Mouse (Mus musculus) heart, postnatal 36 days (tissue): ENCODE measurements around the gene P2rx4. TPM values are rescaled to one million over a fixed set of nuclear protein-coding genes. Genes with fewer than 3 reads are reported as not detected.
"Not testable (repeated sequence)": the region's sequence is repeated elsewhere in the genome, so short reads cannot be mapped to it uniquely, and the experiment has no call there.

ENCODE experiments used
- DNase-seq, 2 experiments: peaks; one replicate each; pipeline ENCODE4 v3.0.0; 2021 to 2022
- intact Hi-C: fragments of 180-260 bp; cut with DNase I; formaldehyde crosslinking; loops from one replicate; pipeline ENCODE4 v1.15.1; 2025
- total RNA-seq, 2 experiments: library from RNA; stranded (reverse); gene quantifications; 2 replicates each; pipeline ENCODE4 v1.2.3; 2021

P2rx4 gene
- 10 to 100 TPM; 18.9 to 20.5 TPM for total RNA-seq

- intact Hi-C loops, result loop anchor here (5.0 kb wide), 1 partner anchor 205 kb away; the partner anchor contains the start of gene Atp2a2
- DNase-seq, result peak; percentile 81 to 86
These were observed at the start of gene P2rx4 for GRCm38 (mm10) chr5:122707276-122708181. Gene P2rx4 (plus strand): TSS chr5:122707544.

- DNase-seq, result no peak
- intact Hi-C loops, result no loop called here
These were observed 44.8 kb upstream of the P2rx4 start for GRCm38 (mm10) chr5:122662501-122662900.

DNA sequence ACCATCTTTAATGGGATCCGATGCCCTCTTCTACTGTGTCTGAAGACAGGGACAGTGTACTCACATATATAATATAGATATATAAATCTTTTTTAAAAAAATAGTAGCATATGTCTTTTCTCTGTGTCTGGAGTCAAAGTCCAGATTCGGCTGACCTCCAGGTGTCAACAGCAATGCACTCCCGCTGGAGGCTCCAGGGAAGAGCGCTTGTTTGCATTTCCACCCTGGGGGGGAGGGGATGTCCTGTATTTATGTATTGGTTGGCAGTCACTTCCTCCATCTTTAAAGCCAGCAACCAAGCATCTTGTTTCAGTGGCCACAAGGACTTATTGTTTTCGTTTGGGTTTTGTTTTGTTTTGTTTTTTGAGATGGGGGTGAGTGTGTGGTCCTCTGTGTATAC lies 42.3 kb upstream of the P2rx4 start:
- no peak for DNase-seq
- intact Hi-C loops, result no loop called here

DNA sequence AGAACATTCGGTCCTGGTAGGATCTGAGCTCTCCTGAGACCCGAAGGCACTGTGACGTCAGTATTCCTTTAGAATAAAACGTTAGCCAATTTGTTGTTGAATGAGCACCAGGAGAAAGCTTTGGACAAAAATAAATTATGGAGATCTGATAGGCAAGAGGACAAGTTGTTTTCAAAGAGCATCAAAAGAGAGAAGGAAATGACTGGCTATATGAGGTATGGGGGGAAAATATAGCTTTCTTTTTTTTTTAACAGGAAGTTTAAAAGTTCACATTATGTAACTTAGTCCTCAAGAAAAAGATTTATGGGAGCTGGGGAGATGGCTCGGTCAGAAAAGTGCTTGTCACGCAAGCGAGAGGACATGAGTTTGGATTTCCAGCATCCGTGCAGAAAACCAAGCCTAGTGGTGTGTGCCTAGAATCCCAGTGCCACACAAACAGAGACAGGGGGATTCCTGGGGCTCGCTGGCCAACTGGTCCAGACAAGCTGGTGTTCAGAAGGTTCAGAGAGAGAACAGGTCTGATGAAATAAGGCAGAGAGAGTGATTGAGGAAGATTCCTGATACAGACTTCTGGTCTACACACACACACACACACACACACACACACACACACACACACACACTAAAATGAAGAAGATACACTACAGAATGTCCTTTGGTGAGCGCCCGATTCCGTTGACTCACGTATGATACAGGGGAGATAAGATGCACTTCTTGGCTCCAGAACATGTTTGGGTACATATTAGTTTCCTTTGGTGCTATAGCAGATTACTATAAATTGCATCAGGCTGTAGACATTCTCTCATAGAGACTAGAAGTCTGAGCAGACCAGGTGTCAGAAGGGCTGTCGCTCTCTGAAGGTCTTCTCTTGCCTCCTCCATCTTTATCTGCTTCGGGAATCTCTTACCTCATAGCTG lies 38.1 kb upstream of the P2rx4 start:
- intact Hi-C loops, result no loop called here
- no peak for DNase-seq

DNA sequence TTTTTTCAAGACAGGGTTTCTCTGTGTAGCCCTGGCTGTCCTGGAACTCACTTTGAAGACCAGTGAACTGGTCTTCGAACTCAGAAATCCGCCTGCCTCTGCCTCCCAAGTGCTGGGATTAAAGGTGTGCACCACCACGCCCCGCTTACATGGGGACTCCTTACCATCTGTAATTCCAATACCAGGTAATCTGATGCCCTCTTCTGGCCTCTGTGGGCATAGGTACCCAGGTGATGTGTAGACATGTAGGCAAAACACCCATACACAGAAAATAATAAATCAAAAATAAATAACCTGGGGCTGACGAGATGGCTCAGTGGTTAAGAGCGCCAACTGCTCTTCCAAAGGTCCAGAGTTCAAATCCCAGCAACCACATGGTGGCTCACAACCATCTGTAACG lies 35.7 kb upstream of the P2rx4 start:
- DNase-seq, intact Hi-C loops: not testable (repeated sequence)

GRCm38 (mm10) chr5:122672298-122672697 lies 35.0 kb upstream of the P2rx4 start:
- intact Hi-C loops, result no loop called here
- DNase-seq, result no peak

DNA sequence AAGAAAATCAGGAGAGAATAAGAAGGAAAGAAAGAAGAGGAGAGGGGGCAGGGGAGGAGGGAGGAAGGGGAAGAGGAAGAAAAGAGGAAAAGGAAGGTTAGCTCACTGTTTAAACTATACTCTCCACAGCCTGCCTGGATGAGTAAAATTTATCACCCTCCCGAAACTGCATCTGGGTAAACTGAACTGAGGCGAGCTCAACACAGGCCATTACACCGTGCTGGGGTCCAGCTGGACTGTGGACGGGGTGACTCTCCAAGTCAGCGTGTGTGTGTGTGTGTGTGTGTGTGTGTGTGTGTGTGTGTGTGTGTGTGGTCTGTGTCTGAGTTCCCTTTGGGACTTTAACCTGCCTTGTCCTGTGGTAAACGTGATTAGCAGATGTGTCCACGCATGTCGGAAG lies 31.3 kb upstream of the P2rx4 start:
- intact Hi-C loops, result no loop called here
- no peak for DNase-seq

- intact Hi-C loops, result no loop called here
- no peak for DNase-seq
These were observed 29.4 kb upstream of the P2rx4 start for GRCm38 (mm10) chr5:122677983-122678382.

GRCm38 (mm10) chr5:122679881-122680280 lies 27.5 kb upstream of the P2rx4 start:
- no peak for DNase-seq
- intact Hi-C loops, result no loop called here

DNA sequence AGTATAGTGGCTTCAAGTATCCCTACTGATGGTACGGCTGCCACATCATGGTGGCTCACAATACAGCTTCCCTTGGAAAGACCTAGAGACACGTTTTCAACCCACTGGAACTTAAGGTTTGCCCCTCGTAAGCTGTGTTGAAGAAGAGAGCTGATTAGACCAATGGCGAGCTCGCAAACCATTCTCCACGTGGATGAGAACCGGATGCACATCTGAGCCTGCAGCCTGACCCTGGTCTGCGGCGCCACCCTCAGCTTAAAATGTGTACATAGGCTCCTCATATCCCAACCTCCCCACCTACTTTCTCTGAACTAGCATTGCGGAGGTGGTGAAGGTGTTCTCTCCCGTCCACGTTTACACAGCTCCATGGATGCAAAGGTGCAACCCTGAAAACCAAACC lies 26.1 kb upstream of the P2rx4 start:
- DNase-seq, result no peak
- intact Hi-C loops, result no loop called here

DNA sequence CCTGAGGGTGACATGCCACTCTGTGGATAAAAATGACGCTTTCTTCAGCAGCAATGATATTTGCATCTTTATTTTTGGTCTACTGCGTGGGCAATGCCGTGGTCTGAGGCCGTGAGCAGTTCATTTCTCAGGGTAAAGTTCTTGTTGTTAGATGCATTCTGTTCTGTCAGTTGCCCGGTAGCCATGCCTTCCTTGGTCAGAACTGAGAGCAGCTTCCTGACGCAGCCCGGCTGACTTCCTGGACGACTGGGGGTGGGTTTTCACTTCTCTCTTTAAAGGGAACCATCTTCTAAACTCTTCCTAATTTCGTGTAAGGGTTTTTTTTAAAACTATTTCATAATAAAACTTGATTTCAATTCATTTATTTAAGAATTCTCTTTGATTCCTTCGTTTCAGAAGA lies 23.4 kb upstream of the P2rx4 start:
- intact Hi-C loops, result no loop called here
- DNase-seq, result no peak

- intact Hi-C loops, result no loop called here
- no peak for DNase-seq
These were observed 20.0 kb upstream of the P2rx4 start for GRCm38 (mm10) chr5:122687391-122687790.

GRCm38 (mm10) chr5:122689153-122689552 lies 18.2 kb upstream of the P2rx4 start:
- intact Hi-C loops, result no loop called here
- no peak for DNase-seq

- DNase-seq, result no peak
- intact Hi-C loops, result no loop called here
These were observed 16.9 kb upstream of the P2rx4 start for GRCm38 (mm10) chr5:122690486-122690885.

- intact Hi-C loops, result no loop called here
- no peak for DNase-seq
These were observed 13.7 kb upstream of the P2rx4 start for GRCm38 (mm10) chr5:122693431-122694207.

DNA sequence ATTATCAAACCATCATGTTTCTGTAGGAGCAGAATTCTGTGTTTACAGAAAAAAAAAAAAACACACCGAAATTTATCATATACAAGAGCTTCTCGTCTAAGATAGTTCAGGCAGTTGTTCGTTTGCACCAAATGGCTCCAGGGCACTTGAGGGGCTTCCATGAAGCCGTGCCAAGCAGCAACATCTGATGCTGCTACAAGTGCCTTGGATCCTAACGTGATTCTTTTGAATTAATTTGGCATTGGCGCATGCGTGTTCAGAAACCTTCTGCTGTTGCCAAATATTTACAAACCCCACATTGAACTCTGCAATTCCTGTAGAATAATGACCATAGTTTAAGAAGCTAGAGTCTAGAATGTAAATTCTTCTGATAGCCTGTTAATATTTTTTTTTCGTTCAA lies 11.8 kb upstream of the P2rx4 start:
- DNase-seq, result no peak
- intact Hi-C loops, result no loop called here

- intact Hi-C loops, result no loop called here
- DNase-seq, result no peak
These were observed 9.2 kb upstream of the P2rx4 start for GRCm38 (mm10) chr5:122698041-122698700.

GRCm38 (mm10) chr5:122698701-122699060 lies 8.7 kb upstream of the P2rx4 start:
- no peak for DNase-seq
- intact Hi-C loops, result no loop called here

- intact Hi-C loops, result no loop called here
- no peak for DNase-seq
These were observed 7.1 kb upstream of the P2rx4 start for GRCm38 (mm10) chr5:122700109-122700836.

GRCm38 (mm10) chr5:122700837-122701212 lies 6.5 kb upstream of the P2rx4 start:
- intact Hi-C loops, result no loop called here
- no peak for DNase-seq
